Mouse (Mus musculus): ENCODE results near the gene Ppp1r10. TPM values are rescaled to one million over a fixed set of nuclear protein-coding genes. Genes with fewer than 3 reads are reported as not detected.
A peak's percentile ranks its signal among the peaks of the same experiment; 100 is the strongest.
"Not testable (repeated sequence)": the region's sequence is repeated elsewhere in the genome, so short reads cannot be mapped to it uniquely, and the experiment has no call there.

Ppp1r10 gene
- polyA plus RNA-seq, 1 experiment from 2014 or later, result 54.6 TPM

DNA sequence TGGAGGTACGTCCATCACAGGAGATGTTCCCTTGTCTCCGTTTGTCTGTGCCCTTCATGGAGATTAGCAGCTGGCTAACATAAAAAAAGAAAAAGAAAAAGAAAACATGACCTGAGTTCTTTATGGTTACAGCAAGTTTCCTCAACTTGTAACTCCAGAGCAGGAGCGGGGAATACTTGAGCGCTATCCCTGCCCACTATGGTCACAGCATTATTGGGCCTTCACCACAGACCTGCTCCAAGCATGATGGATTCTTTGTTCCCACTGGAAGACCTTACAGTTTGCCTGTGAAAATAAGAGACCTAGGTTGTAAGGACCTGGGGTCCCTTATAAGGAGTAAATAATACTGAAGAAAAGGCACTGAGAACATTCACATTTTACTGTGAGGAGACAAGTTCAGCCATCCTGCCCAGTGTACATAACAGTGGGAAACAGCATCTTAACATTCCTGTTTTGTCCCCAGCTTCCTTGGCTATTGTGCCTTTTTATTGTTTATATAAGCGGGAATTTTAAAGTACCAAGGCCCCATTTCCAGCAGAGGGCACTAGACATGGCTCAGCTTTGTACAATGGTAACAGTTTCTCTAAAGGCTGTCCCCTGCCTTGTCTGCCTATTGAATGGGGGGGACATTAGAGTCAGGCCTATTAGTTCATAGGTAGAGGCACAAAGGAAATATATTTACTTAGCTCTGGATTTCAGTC, 4.8 kb downstream of the Ppp1r10 start:
- H3K27me3 ChIP-seq, result no peaks in the 10 kb centered on the region
- WGBS, result 70% methylated on average over 5 of the region's 5 CpGs
- peaks cover 37% of the 10 kb centered on the region for H3K4me1 ChIP-seq (replicated peaks)
- H3K9me3 ChIP-seq, result no peaks in the 10 kb centered on the region
- peak overlapping the region; percentile 99 for H3K27ac ChIP-seq
- H3K4me3 ChIP-seq (replicated peaks), result peak overlapping the region; percentile 78; the same call in 1 of the 2 replicates
- H3K9ac ChIP-seq (replicated peaks), result peak overlapping the region; percentile 98; the same call in 1 of the 2 replicates
- peaks cover 29% of the 10 kb centered on the region for H3K36me3 ChIP-seq
- no peak for ATAC-seq
- peak overlapping the region; percentile 84 for H3K4me2 ChIP-seq (replicated peaks)

DNA sequence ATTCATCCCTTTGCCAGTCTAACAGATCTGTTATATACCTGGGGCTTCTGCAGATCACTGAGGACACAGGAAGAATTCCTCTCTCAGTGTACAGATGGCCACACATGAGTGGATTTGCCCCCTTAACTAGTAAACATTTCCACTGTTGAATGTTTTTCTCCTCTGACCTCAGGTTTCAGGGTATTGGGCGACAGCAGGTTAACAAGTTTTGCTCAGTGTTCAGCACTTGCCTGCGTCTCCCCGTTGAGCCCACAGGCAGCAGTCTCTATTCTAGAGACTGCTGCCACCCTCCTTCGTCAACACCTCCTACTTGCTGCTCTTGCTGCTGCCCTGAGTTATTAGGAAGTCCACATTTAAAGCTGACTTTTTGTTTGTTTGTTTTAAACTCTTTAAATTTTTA, 5.5 kb downstream of the Ppp1r10 start:
- Histone ChIP-seq H3K9ac (replicated peaks) (no peak overlapping the region), H3K4me3 (replicated peaks) (no peak overlapping the region), H3K36me3 (peaks cover 36% of the 10 kb centered on the region), H3K9me3 (no peaks in the 10 kb centered on the region), H3K27me3 (no peaks in the 10 kb centered on the region), H3K4me2 (replicated peaks) (no peak overlapping the region), H3K27ac (peak overlapping the region; percentile 37), H3K4me1 (replicated peaks) (peaks cover 37% of the 10 kb centered on the region)
- no peak for ATAC-seq
- WGBS, result 87% methylated on average over 4 of the region's 4 CpGs

DNA sequence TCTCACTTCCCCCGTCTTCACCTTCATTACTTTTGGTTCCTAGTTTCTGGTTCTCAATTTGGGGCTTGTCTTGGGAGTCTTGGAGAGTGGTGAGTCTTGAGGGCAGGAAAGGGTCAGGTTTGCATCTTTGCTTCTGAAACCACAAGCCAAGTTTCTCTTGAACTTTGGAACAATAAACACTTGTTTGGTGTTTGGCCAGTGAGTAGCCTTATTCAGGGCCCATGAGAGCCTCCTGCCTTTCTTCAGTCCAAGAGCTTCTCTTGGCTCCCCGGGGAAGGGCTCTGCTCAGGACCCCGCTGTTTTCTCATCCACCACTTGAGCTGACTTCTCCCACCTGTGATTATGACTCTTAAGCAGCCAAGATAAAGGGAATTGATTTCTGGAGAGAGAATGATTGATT, 6.3 kb downstream of the Ppp1r10 start:
- Histone ChIP-seq H3K9me3 (no peaks in the 10 kb centered on the region), H3K4me2 (replicated peaks) (no peak overlapping the region), H3K4me3 (replicated peaks) (no peak overlapping the region), H3K4me1 (replicated peaks) (peaks cover 37% of the 10 kb centered on the region), H3K9ac (replicated peaks) (no peak overlapping the region), H3K27me3 (no peaks in the 10 kb centered on the region), H3K27ac (peak overlapping the region; percentile 12; the same call in 1 of the 2 replicates), H3K36me3 (peaks cover 43% of the 10 kb centered on the region)
- ATAC-seq, result no peak
- 88% methylated on average over 3 of the region's 3 CpGs for WGBS

DNA sequence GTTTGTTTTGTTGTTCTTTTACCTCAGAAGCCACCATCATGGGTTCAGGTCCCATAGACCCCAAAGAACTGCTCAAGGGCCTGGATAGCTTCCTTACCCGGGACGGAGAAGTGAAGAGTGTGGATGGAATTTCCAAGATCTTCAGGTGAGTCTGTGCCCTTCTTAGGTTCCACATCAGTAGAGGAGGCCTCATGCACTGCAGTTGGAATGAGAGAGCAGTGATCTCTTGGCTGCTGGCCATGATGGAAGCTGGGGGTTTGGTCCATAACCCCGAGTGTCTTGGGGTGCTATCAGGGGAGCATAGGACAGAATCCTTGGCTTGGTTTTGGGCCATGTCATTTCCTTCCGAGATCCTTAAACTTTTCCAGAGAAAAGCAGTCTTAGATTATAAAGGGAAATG, 7.0 kb downstream of the Ppp1r10 start:
- Histone ChIP-seq H3K4me2 (replicated peaks) (no peak overlapping the region), H3K36me3 (peaks cover 50% of the 10 kb centered on the region), H3K9me3 (no peaks in the 10 kb centered on the region), H3K9ac (replicated peaks) (no peak overlapping the region), H3K27me3 (no peaks in the 10 kb centered on the region), H3K27ac (no peak overlapping the region), H3K4me1 (replicated peaks) (peaks cover 37% of the 10 kb centered on the region), H3K4me3 (replicated peaks) (no peak overlapping the region)
- 96% methylated on average over 4 of the region's 4 CpGs for WGBS
- ATAC-seq, result no peak

DNA sequence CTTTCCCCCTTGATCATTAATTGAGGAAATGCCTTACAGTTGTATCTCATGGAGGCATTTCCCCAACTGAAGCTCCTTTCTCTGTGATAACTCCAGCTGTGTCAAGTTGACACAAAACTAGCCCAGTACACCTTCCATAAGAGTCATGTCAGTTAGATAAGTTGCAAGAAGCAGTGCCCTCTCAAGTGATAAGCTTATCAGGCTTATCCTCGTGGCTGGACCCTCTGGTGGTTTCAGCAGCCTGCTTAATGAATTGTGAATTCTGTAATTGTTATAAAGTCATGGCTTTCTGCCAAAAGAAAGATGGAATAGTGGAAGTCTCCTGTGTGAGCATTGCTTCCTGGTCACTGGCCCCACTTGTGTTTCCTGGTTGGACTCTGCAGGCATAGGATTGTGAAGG, 11.2 kb downstream of the Ppp1r10 start:
- Histone ChIP-seq H3K9ac (replicated peaks) (no peak overlapping the region), H3K4me3 (replicated peaks) (no peak overlapping the region), H3K4me2 (replicated peaks) (no peak overlapping the region), H3K27ac (no peak overlapping the region), H3K4me1 (replicated peaks) (peaks cover 5% of the 10 kb centered on the region; the same call in 1 of the 2 replicates), H3K9me3 (no peaks in the 10 kb centered on the region), H3K36me3 (peaks cover 86% of the 10 kb centered on the region), H3K27me3 (no peaks in the 10 kb centered on the region)
- WGBS, result 86% methylated on average over 1 of the region's 1 CpGs
- ATAC-seq, result no peak

DNA sequence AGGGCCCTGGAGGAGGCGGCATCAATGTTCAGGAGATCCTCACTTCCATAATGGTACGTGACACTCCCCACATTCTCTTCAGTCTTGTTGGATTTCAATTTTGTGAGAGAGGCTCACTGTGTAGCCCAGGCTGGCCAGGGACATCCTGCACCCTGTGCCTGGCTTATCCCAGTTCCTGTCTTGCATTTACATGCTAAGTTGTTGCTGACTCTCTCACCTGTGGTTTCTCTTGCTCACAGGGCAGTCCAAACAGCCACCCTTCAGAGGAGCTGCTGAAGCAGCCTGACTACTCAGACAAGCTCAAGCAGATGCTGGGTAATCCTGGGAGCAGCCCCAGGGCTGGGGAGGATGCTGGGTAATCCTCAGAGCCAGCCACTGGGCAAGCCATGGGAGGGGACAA, 13.3 kb downstream of the Ppp1r10 start:
- no peak overlapping the region for H3K4me3 ChIP-seq (replicated peaks)
- H3K9ac ChIP-seq (replicated peaks), result no peak overlapping the region
- no peaks in the 10 kb centered on the region for H3K4me1 ChIP-seq (replicated peaks)
- 95% methylated on average over 2 of the region's 2 CpGs for WGBS
- H3K36me3 ChIP-seq, result peaks cover 75% of the 10 kb centered on the region
- no peaks in the 10 kb centered on the region for H3K27me3 ChIP-seq
- no peak overlapping the region for H3K4me2 ChIP-seq (replicated peaks)
- no peak for ATAC-seq
- no peak overlapping the region for H3K27ac ChIP-seq
- H3K9me3 ChIP-seq, result no peaks in the 10 kb centered on the region

DNA sequence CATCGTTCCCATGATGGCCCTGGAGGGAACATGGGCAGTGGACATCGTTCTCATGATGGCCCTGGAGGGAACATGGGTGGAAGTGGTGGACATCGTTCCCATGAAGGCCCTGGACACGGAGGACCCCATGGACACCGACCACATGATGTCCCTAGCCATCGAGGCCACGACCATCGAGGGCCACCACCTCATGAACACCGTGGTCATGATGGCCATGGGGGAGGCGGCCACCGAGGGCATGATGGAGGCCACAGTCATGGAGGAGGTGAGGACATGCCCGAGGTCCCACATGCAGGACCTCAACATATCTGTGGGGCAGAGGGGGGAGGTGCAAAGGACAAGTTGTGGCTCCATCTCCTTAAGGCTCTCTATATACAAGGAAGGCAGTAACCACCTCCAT, 14.4 kb downstream of the Ppp1r10 start:
- Histone ChIP-seq H3K9me3 (no peaks in the 10 kb centered on the region), H3K27me3 (no peaks in the 10 kb centered on the region), H3K4me1 (replicated peaks) (no peaks in the 10 kb centered on the region), H3K4me2 (replicated peaks) (no peak overlapping the region), H3K36me3 (peaks cover 64% of the 10 kb centered on the region), H3K4me3 (replicated peaks) (no peak overlapping the region), H3K9ac (replicated peaks) (no peak overlapping the region), H3K27ac (no peak overlapping the region)
- 96% methylated on average over 12 of the region's 12 CpGs for WGBS
- ATAC-seq, result peak; percentile 51; the same call in 1 of the 2 replicates

DNA sequence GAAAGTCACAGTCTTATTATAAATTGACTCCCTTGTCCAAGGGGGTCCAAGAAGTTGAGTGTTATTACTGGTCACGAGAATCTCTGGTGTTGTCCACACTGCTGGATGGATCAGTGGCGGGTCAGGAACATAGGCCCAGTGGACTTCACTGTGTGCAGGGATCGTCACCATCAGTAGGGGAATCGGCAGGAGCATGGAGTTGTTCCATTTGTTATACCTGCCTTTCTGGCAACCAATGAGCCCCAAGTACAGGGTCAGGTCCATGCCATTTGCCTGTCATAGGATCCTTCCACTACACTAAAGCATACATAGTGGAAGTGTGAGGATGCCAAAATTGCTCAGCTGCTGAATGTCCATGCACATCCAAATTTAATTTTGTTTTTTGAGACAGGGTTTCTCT, 16.4 kb downstream of the Ppp1r10 start:
- Histone ChIP-seq H3K27me3 (no peaks in the 10 kb centered on the region), H3K4me3 (replicated peaks) (no peak overlapping the region), H3K36me3 (peaks cover 46% of the 10 kb centered on the region), H3K27ac (no peak overlapping the region), H3K4me1 (replicated peaks) (no peaks in the 10 kb centered on the region), H3K9me3 (no peaks in the 10 kb centered on the region), H3K9ac (replicated peaks) (no peak overlapping the region), H3K4me2 (replicated peaks) (no peak overlapping the region)
- ATAC-seq, result no peak
- WGBS, result 92% methylated on average over 4 of the region's 4 CpGs

DNA sequence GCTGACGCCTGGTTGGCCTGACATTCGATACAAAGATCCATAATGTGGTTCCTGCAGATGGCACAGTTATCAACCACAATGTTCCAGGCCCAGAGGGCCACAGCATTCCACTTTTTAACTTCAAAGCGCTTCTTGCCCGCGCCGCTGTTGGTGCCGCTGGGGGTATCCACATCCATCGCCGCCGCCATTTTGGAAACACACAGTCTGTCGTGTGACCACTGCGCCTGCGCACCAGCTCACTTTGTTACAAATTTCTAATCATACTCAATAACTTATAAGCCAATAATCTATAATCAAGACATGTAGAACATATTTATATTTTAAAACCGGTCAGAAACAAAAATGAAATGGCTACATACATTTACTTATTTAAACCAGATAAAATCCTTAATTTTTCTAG, 19.5 kb downstream of the Ppp1r10 start:
- H3K4me2 ChIP-seq (replicated peaks); ATAC-seq: not testable (repeated sequence)
- 90% methylated on average over 14 of the region's 14 CpGs for WGBS

DNA sequence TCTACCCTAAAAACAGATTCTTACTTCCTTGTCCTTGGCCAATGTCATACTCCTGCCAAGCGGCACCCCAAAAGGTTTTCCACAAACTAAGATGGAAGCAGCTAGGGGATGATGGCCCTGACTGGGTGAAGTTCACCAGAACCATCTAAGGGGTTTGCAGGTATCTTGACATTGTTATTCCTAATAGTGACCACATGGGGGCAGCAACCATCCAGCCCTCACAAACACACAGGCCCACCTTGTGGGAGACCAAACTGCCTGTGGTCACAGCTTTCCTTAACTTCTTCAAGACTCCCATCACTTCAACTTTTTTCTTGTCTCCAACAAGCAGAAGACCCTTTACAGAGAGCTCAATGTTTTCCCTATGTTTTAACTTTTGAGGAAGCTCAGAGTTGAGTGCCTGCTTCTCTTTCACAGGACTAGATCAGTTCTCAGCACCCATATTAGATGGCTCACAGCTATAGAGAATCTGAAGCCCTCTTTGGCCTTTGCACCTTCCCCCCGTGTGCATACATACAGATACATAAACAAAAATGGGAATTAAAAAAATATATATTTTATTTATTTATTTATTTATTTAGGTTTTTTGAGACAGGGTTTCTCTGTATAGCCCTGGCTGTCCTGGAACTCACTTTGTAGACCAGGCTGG, 21.6 kb downstream of the Ppp1r10 start:
- ATAC-seq, result peak; percentile 77
- H3K4me2 ChIP-seq (replicated peaks), result no peak overlapping the region
- no peak overlapping the region for H3K9ac ChIP-seq (replicated peaks)
- 32% methylated on average over 2 of the region's 2 CpGs for WGBS
- H3K4me3 ChIP-seq (replicated peaks), result no peak overlapping the region
- no peak overlapping the region for H3K27ac ChIP-seq
- no peaks in the 10 kb centered on the region for H3K4me1 ChIP-seq (replicated peaks)
- H3K36me3 ChIP-seq, result no peaks in the 10 kb centered on the region
- H3K9me3 ChIP-seq, result no peaks in the 10 kb centered on the region
- no peaks in the 10 kb centered on the region for H3K27me3 ChIP-seq

More for the DNA sequence above, 19.5 kb downstream of the Ppp1r10 start:
- peaks cover 14% of the 10 kb centered on the region for H3K36me3 ChIP-seq
- not testable (repeated sequence) for H3K9me3 ChIP-seq; H3K27me3 ChIP-seq; H3K4me3 ChIP-seq (replicated peaks); H3K27ac ChIP-seq; H3K9ac ChIP-seq (replicated peaks); H3K4me1 ChIP-seq (replicated peaks)

DNA sequence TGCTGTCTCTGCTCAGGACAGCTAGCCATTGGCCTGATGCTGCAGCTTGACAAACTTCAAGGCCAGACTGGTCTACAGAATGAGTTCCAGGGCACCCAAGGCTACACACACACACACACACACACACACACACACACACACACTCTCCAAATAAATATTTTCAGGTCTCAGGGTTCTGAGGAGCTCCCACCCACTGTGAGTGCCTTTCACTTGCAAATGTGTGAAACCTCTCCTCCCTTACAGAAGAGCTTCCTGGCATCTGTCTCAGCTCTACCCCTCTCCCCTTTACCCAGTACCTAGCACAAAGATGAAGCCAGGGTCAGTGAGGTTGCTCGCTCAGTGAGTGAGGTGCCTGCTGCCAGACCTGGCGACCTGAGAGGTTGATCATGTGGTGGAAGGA, 22.9 kb downstream of the Ppp1r10 start:
- Histone ChIP-seq H3K36me3 (no peaks in the 10 kb centered on the region), H3K9me3 (no peaks in the 10 kb centered on the region), H3K4me2 (replicated peaks) (no peak overlapping the region), H3K4me3 (replicated peaks) (no peak overlapping the region), H3K27ac (no peak overlapping the region), H3K4me1 (replicated peaks) (no peaks in the 10 kb centered on the region), H3K27me3 (no peaks in the 10 kb centered on the region), H3K9ac (replicated peaks) (no peak overlapping the region)
- 54% methylated on average over 2 of the region's 2 CpGs for WGBS
- ATAC-seq, result no peak

DNA sequence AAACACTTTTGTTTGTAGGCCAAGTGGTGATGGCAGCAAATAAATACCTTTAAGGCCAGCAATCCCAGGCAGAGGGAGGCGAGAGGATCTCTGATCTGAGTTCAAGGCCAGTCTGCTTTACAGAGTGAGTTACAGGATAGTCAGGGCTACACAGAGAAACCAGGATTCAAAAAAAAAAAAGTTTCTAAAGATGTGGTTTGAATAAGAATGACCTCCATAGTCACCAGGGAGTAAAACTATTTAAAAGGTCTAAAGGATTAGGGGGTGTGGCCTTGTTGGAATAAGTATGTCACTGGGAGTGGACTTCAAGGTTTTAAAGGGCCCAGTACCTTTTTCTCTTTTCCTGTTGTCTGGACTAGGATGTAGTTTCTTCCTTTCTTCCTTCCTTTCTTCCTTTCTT, 23.7 kb downstream of the Ppp1r10 start:
- Histone ChIP-seq H3K9me3 (no peaks in the 10 kb centered on the region), H3K27ac (no peak overlapping the region), H3K4me3 (replicated peaks) (no peak overlapping the region), H3K27me3 (no peaks in the 10 kb centered on the region), H3K36me3 (no peaks in the 10 kb centered on the region), H3K4me1 (replicated peaks) (no peaks in the 10 kb centered on the region), H3K9ac (replicated peaks) (no peak overlapping the region), H3K4me2 (replicated peaks) (no peak overlapping the region)
- ATAC-seq, result no peak
- WGBS, result 41% methylated on average over 1 of the region's 1 CpGs

Data from midbrain, embryonic 13.5 days (tissue).